Mouse (Mus musculus): Measurements from ENCODE around the gene Rassf3. TPM values are rescaled to one million over a fixed set of nuclear protein-coding genes. Genes with fewer than 3 reads are reported as not detected.

Gene Rassf3
- polyA plus RNA-seq, 1 experiment from 2014 or later: 52.7 TPM

GRCm38 (mm10) chr10:121423541-121424349 lies 52.4 kb downstream of the Rassf3 start:
- Histone ChIP-seq H3K36me3 (ENCODE audit: inconsistent target) (no peaks in the 10 kb centered on the region), H3K27ac (no peak overlapping the region), H3K4me3 (ENCODE audit: inconsistent target) (no peak overlapping the region), H3K79me2 (ENCODE audit: inconsistent target) (peaks cover 100% of the 10 kb centered on the region)
- WGBS (ENCODE audit: missing documents): 71% methylated on average over 14 of the region's 16 CpGs

GRCm38 (mm10) chr10:121422294-121422693 lies 53.9 kb downstream of the Rassf3 start:
- Histone ChIP-seq H3K4me3 (ENCODE audit: inconsistent target) (no peak overlapping the region), H3K27ac (no peak overlapping the region), H3K36me3 (ENCODE audit: inconsistent target) (no peaks in the 10 kb centered on the region), H3K79me2 (ENCODE audit: inconsistent target) (peaks cover 100% of the 10 kb centered on the region)
- WGBS (ENCODE audit: missing documents): 92% methylated on average over 6 of the region's 6 CpGs

- H3K4me3 ChIP-seq (ENCODE audit: inconsistent target): no peak overlapping the region
- H3K36me3 ChIP-seq (ENCODE audit: inconsistent target): peaks cover 1% of the 10 kb centered on the region; the same call in 1 of the 2 replicates
- no peak overlapping the region for H3K27ac ChIP-seq
- 95% methylated on average over 11 of the region's 11 CpGs for WGBS (ENCODE audit: missing documents)
- H3K79me2 ChIP-seq (ENCODE audit: inconsistent target): peaks cover 100% of the 10 kb centered on the region
Observed at GRCm38 (mm10) chr10:121421657-121422290, 54.4 kb downstream of the Rassf3 start.

GRCm38 (mm10) chr10:121421023-121421422 lies 55.1 kb downstream of the Rassf3 start:
- Histone ChIP-seq H3K27ac (no peak overlapping the region), H3K4me3 (ENCODE audit: inconsistent target) (no peak overlapping the region), H3K79me2 (ENCODE audit: inconsistent target) (peaks cover 100% of the 10 kb centered on the region), H3K36me3 (ENCODE audit: inconsistent target) (peaks cover 9% of the 10 kb centered on the region)
- 92% methylated on average over 9 of the region's 9 CpGs for WGBS (ENCODE audit: missing documents)

GRCm38 (mm10) chr10:121419640-121420470 lies 56.3 kb downstream of the Rassf3 start:
- peaks cover 20% of the 10 kb centered on the region for H3K36me3 ChIP-seq (ENCODE audit: inconsistent target)
- 87% methylated on average over 22 of the region's 22 CpGs for WGBS (ENCODE audit: missing documents)
- no peak overlapping the region for H3K27ac ChIP-seq
- peaks cover 94% of the 10 kb centered on the region for H3K79me2 ChIP-seq (ENCODE audit: inconsistent target)
- H3K4me3 ChIP-seq (ENCODE audit: inconsistent target): no peak overlapping the region

GRCm38 (mm10) chr10:121418835-121419234 lies 57.3 kb downstream of the Rassf3 start:
- Histone ChIP-seq H3K27ac (no peak overlapping the region), H3K36me3 (ENCODE audit: inconsistent target) (peaks cover 29% of the 10 kb centered on the region), H3K79me2 (ENCODE audit: inconsistent target) (peaks cover 84% of the 10 kb centered on the region), H3K4me3 (ENCODE audit: inconsistent target) (no peak overlapping the region)
- WGBS (ENCODE audit: missing documents): 97% methylated on average over 14 of the region's 14 CpGs

- 94% methylated on average over 10 of the region's 13 CpGs for WGBS (ENCODE audit: missing documents)
- Histone ChIP-seq H3K27ac (no peak overlapping the region), H3K36me3 (ENCODE audit: inconsistent target) (peaks cover 59% of the 10 kb centered on the region), H3K79me2 (ENCODE audit: inconsistent target) (peaks cover 37% of the 10 kb centered on the region), H3K4me3 (ENCODE audit: inconsistent target) (no peak overlapping the region)
Observed at GRCm38 (mm10) chr10:121414127-121414526, 62.0 kb downstream of the Rassf3 start.

GRCm38 (mm10) chr10:121412824-121413223 lies 63.3 kb downstream of the Rassf3 start:
- peaks cover 24% of the 10 kb centered on the region for H3K79me2 ChIP-seq (ENCODE audit: inconsistent target)
- WGBS (ENCODE audit: missing documents): 89% methylated on average over 17 of the region's 17 CpGs
- peaks cover 59% of the 10 kb centered on the region for H3K36me3 ChIP-seq (ENCODE audit: inconsistent target)
- H3K27ac ChIP-seq: no peak overlapping the region
- H3K4me3 ChIP-seq (ENCODE audit: inconsistent target): no peak overlapping the region

GRCm38 (mm10) chr10:121411721-121412455 lies 64.3 kb downstream of the Rassf3 start:
- peaks cover 58% of the 10 kb centered on the region for H3K36me3 ChIP-seq (ENCODE audit: inconsistent target)
- 95% methylated on average over 10 of the region's 11 CpGs for WGBS (ENCODE audit: missing documents)
- no peak overlapping the region for H3K4me3 ChIP-seq (ENCODE audit: inconsistent target)
- H3K79me2 ChIP-seq (ENCODE audit: inconsistent target): peaks cover 14% of the 10 kb centered on the region; the same call in 1 of the 2 replicates
- H3K27ac ChIP-seq: no peak overlapping the region

- 64% methylated on average over 7 of the region's 7 CpGs for WGBS (ENCODE audit: missing documents)
- Histone ChIP-seq H3K79me2 (ENCODE audit: inconsistent target) (no peaks in the 10 kb centered on the region), H3K4me3 (ENCODE audit: inconsistent target) (no peak overlapping the region), H3K36me3 (ENCODE audit: inconsistent target) (peaks cover 37% of the 10 kb centered on the region), H3K27ac (no peak overlapping the region)
Observed at GRCm38 (mm10) chr10:121409717-121410116, 66.4 kb downstream of the Rassf3 start.

GRCm38 (mm10) chr10:121403946-121404345 lies 72.2 kb downstream of the Rassf3 start:
- H3K36me3 ChIP-seq (ENCODE audit: inconsistent target): no peaks in the 10 kb centered on the region
- no peak overlapping the region for H3K27ac ChIP-seq
- no peak overlapping the region for H3K4me3 ChIP-seq (ENCODE audit: inconsistent target)
- H3K79me2 ChIP-seq (ENCODE audit: inconsistent target): no peaks in the 10 kb centered on the region
- WGBS (ENCODE audit: missing documents): 97% methylated on average over 6 of the region's 9 CpGs

- Histone ChIP-seq H3K79me2 (ENCODE audit: inconsistent target) (no peaks in the 10 kb centered on the region), H3K27ac (no peak overlapping the region), H3K36me3 (ENCODE audit: inconsistent target) (no peaks in the 10 kb centered on the region), H3K4me3 (ENCODE audit: inconsistent target) (no peak overlapping the region)
- 92% methylated on average over 9 of the region's 9 CpGs for WGBS (ENCODE audit: missing documents)
Observed at GRCm38 (mm10) chr10:121403104-121403503, 73.0 kb downstream of the Rassf3 start.

GRCm38 (mm10) chr10:121401005-121401404 lies 75.1 kb downstream of the Rassf3 start:
- Histone ChIP-seq H3K4me3 (ENCODE audit: inconsistent target) (no peak overlapping the region), H3K27ac (no peak overlapping the region), H3K36me3 (ENCODE audit: inconsistent target) (peaks cover 6% of the 10 kb centered on the region; the same call in 1 of the 2 replicates), H3K79me2 (ENCODE audit: inconsistent target) (no peaks in the 10 kb centered on the region)
- WGBS (ENCODE audit: missing documents): 79% methylated on average over 7 of the region's 7 CpGs

GRCm38 (mm10) chr10:121398599-121398998 lies 77.5 kb downstream of the Rassf3 start:
- Histone ChIP-seq H3K27ac (no peak overlapping the region), H3K4me3 (ENCODE audit: inconsistent target) (no peak overlapping the region), H3K79me2 (ENCODE audit: inconsistent target) (no peaks in the 10 kb centered on the region), H3K36me3 (ENCODE audit: inconsistent target) (peaks cover 30% of the 10 kb centered on the region)
- WGBS (ENCODE audit: missing documents): 83% methylated on average over 5 of the region's 7 CpGs
